Comparison of ENCODE assay signal across 12 mouse cellular contexts in the genomic region with DNA sequence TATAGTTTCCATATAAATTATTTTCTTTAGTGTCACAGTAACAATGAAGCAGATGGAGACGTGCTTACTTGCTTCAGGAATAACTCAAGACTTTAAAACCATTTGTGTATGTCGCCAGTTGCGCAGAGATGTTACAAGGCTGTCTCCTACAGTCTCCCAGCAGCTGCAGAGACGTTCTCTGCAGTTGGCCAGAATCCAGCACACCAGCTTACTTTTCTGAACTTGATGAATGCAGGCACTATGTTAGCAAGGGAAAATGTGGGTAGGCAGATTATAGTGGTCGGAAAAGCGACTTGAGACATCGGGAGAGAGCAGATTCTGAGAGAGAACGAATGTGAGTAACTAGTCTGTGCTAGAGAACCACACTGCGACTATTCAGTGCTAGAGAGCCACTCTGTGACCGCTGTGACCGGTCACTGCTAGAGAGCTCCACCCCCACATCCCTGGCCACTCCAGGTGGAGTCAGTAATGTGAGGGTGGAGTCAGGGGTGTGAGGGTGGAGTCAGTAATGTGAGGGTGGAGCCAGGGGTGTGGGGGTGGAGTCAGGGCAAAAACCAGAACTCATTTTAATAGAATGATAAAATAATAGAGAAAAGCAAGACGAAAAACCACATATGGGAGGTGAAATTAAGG. TPM values are rescaled to one million over a fixed set of nuclear protein-coding genes. Genes with fewer than 3 reads are reported as not detected.
DNase-seq lines count a peak whose midpoint lies in the region; ATAC-seq and TF ChIP-seq lines count a peak whose summit lies in the region.
"Had no signal": no experiment of that assay in that cellular context is flagged by ENCODE, and none has a peak within 500 bp of the region (broad histone marks: within the 10 kb centered on the region; RNA-seq: fewer than 3 reads in every experiment).

No protein-coding gene starts in this region.

- no peak overlapping the region for H3K27ac ChIP-seq in heart, embryonic 12.5 days (ENCODE audit: poor library complexity, severe bottlenecking)
- no peak overlapping the region for H3K27ac ChIP-seq in midbrain, postnatal 0 days (ENCODE audit: low read depth, low read length)
- no peak overlapping the region for H3K27ac ChIP-seq in midbrain, embryonic 11.5 days (ENCODE audit: low read depth, low read length)
- H3K27ac ChIP-seq in limb, embryonic 14.5 days (replicated peaks; ENCODE audit: low read depth, low read length), result no peak overlapping the region
- no peak overlapping the region for H3K27ac ChIP-seq in stomach, postnatal 0 days (replicated peaks)

- TF ChIP-seq EP300 in stomach, postnatal 0 days (optimal IDR thresholded peaks at IDR 0.05), result no peak

- H3K4me1 ChIP-seq in heart, embryonic 12.5 days (replicated peaks), result peaks cover 18% of the 10 kb centered on the region
- H3K4me1 ChIP-seq in midbrain, postnatal 0 days (ENCODE audit: insufficient read depth, low read length), result peaks cover 3% of the 10 kb centered on the region; the same call in 1 of the 2 replicates
- H3K4me1 ChIP-seq in midbrain, embryonic 11.5 days (ENCODE audit: control insufficient read depth, insufficient read depth, low read length), result no peaks in the 10 kb centered on the region; the same call in 1 of the 2 replicates
- peaks cover 24% of the 10 kb centered on the region for H3K4me1 ChIP-seq in limb, embryonic 14.5 days (ENCODE audit: control insufficient read depth, insufficient read depth, low read length)
- H3K4me1 ChIP-seq in stomach, postnatal 0 days (replicated peaks; ENCODE audit: control insufficient read depth, insufficient read depth), result no peaks in the 10 kb centered on the region

- no peak for TF ChIP-seq POLR2A in limb, embryonic 14.5 days (IDR thresholded peaks at IDR 0.05; ENCODE audit: borderline replicate concordance, extremely low read depth, insufficient read depth, insufficient read length)

- H3K4me2 ChIP-seq in heart, embryonic 12.5 days, result peak overlapping the region; percentile 18
- no peak overlapping the region for H3K4me2 ChIP-seq in midbrain, postnatal 0 days (ENCODE audit: low read depth, low read length, poor library complexity, severe bottlenecking)
- no peak overlapping the region for H3K4me2 ChIP-seq in midbrain, embryonic 11.5 days
- no peak overlapping the region for H3K4me2 ChIP-seq in limb, embryonic 14.5 days (replicated peaks; ENCODE audit: low read depth, low read length, severe bottlenecking)
- no peak overlapping the region for H3K4me2 ChIP-seq in stomach, postnatal 0 days (replicated peaks; ENCODE audit: low read depth)

- no peak overlapping the region for H3K4me3 ChIP-seq in heart, embryonic 12.5 days
- H3K4me3 ChIP-seq in midbrain, postnatal 0 days (ENCODE audit: low read depth, low read length), result no peak overlapping the region
- H3K4me3 ChIP-seq in midbrain, embryonic 11.5 days (ENCODE audit: low read depth, low read length), result no peak overlapping the region
- no peak overlapping the region for H3K4me3 ChIP-seq in limb, embryonic 14.5 days (replicated peaks; ENCODE audit: low read length)
- no peak overlapping the region for H3K4me3 ChIP-seq in stomach, postnatal 0 days (ENCODE audit: low read depth, low read length)

- WGBS in heart, embryonic 12.5 days, result 53% methylated on average over 12 of the region's 12 CpGs
- 65% methylated on average over 12 of the region's 12 CpGs for WGBS in midbrain, postnatal 0 days
- WGBS in midbrain, embryonic 11.5 days, result 62% methylated on average over 12 of the region's 12 CpGs
- WGBS in limb, embryonic 14.5 days, result 56% methylated on average over 12 of the region's 12 CpGs
- WGBS in stomach, postnatal 0 days, result 53% methylated on average over 12 of the region's 12 CpGs

- no peaks in the 10 kb centered on the region for H3K27me3 ChIP-seq in heart, embryonic 12.5 days (replicated peaks)
- no peaks in the 10 kb centered on the region for H3K27me3 ChIP-seq in midbrain, postnatal 0 days (ENCODE audit: insufficient read depth, low read length)
- H3K27me3 ChIP-seq in midbrain, embryonic 11.5 days (ENCODE audit: control insufficient read depth, insufficient read depth, low read length), result no peaks in the 10 kb centered on the region
- no peaks in the 10 kb centered on the region for H3K27me3 ChIP-seq in limb, embryonic 14.5 days (ENCODE audit: control insufficient read depth, insufficient read depth, low read length)
- no peaks in the 10 kb centered on the region for H3K27me3 ChIP-seq in stomach, postnatal 0 days (ENCODE audit: control insufficient read depth, insufficient read depth, low read length)

- no peak for TF ChIP-seq CTCF in midbrain, postnatal 0 days (IDR thresholded peaks at IDR 0.05)
- TF ChIP-seq CTCF in stomach, postnatal 0 days (IDR thresholded peaks at IDR 0.05; ENCODE audit: low read depth), result no peak

- ATAC-seq in heart, embryonic 12.5 days (ENCODE audit: insufficient number of reproducible peaks, low FRiP score), result no peak
- ATAC-seq in midbrain, postnatal 0 days (ENCODE audit: low FRiP score), result no peak
- ATAC-seq in midbrain, embryonic 11.5 days (ENCODE audit: low FRiP score), result no peak
- ATAC-seq in limb, embryonic 14.5 days (ENCODE audit: low FRiP score, low read depth), result peak; percentile 54; the same call in 1 of the 2 replicates
- 0 out of 2 replicates have a peak, but pooled peaks have one; percentile 48 for ATAC-seq in stomach, postnatal 0 days (ENCODE audit: low FRiP score, low TSS enrichment)
- ATAC-seq: CD4-positive, CD25-positive, alpha-beta regulatory T cell, adult 4 months had no signal

- no peaks in the 10 kb centered on the region for H3K9me3 ChIP-seq in heart, embryonic 12.5 days (replicated peaks)
- H3K9me3 ChIP-seq in midbrain, postnatal 0 days (ENCODE audit: low read length), result no peaks in the 10 kb centered on the region
- no peaks in the 10 kb centered on the region for H3K9me3 ChIP-seq in midbrain, embryonic 11.5 days (ENCODE audit: control insufficient read depth, low read length)
- no peaks in the 10 kb centered on the region for H3K9me3 ChIP-seq in limb, embryonic 14.5 days (ENCODE audit: control insufficient read depth, low read length)
- H3K9me3 ChIP-seq in stomach, postnatal 0 days (ENCODE audit: control insufficient read depth, low read length), result no peaks in the 10 kb centered on the region

- no peak for DNase-seq in heart, adult 8-10 months (ENCODE audit: low spot score)
- DNase-seq in midbrain, postnatal 0 days (ENCODE audit: low spot score), result peak; percentile 35
- no peak for DNase-seq in midbrain, embryonic 11.5 days (ENCODE audit: low spot score, missing footprints)
- peak; percentile 54 for DNase-seq in limb, embryonic 14.5 days (ENCODE audit: low spot score)
- DNase-seq in stomach, postnatal 0 days (ENCODE audit: low spot score), result no peak
- DNase-seq in right cerebral cortex, postnatal 14 days, result no peak
- DNase-seq: cerebellum, adult 9-10 months; kidney, adult 11 months; kidney, postnatal 14 days; left cerebral cortex, postnatal 4 days had no signal

- H3K9ac ChIP-seq in heart, embryonic 12.5 days, result no peak overlapping the region
- H3K9ac ChIP-seq in midbrain, postnatal 0 days (replicated peaks; ENCODE audit: low read length, poor library complexity, severe bottlenecking), result no peak overlapping the region
- H3K9ac ChIP-seq in midbrain, embryonic 11.5 days (ENCODE audit: low read length), result no peak overlapping the region
- no peak overlapping the region for H3K9ac ChIP-seq in limb, embryonic 14.5 days (ENCODE audit: low read depth, low read length, severe bottlenecking)
- H3K9ac ChIP-seq in stomach, postnatal 0 days (ENCODE audit: low read length), result no peak overlapping the region

- no peaks in the 10 kb centered on the region for H3K36me3 ChIP-seq in heart, embryonic 12.5 days
- H3K36me3 ChIP-seq in midbrain, postnatal 0 days (ENCODE audit: insufficient read depth, low read length), result no peaks in the 10 kb centered on the region
- no peaks in the 10 kb centered on the region for H3K36me3 ChIP-seq in midbrain, embryonic 11.5 days (ENCODE audit: control insufficient read depth, insufficient read depth, low read length)
- H3K36me3 ChIP-seq in limb, embryonic 14.5 days (ENCODE audit: control insufficient read depth, insufficient read depth, low read length), result no peaks in the 10 kb centered on the region
- H3K36me3 ChIP-seq in stomach, postnatal 0 days (ENCODE audit: control insufficient read depth, insufficient read depth, low read length), result no peaks in the 10 kb centered on the region

RNA-seq across cellular contexts. Expression of a gene that starts 26.5 kb away (rescaled TPM):
- polyA plus RNA-seq in heart, embryonic 12.5 days (2016; fragmentation: Nextera tagmentation; extraction: Ambion mirVana), result 76.0 and 79.1 TPM in 2 replicates
- total RNA-seq in heart, adult 8-10 months (2022), result 10 to 100 TPM; 47.1 to 54.5 (median 48.3) TPM
- total RNA-seq in midbrain, postnatal 0 days (2014; rRNA removed), result 27.7 and 30.7 TPM in 2 replicates
- polyA plus RNA-seq in midbrain, postnatal 0 days (2015; fragmentation: Nextera tagmentation; extraction: Ambion mirVana), result 35.0 and 41.7 TPM in 2 replicates
- 101 and 105 TPM in 2 replicates for polyA plus RNA-seq in midbrain, embryonic 11.5 days (2014; fragmentation: Nextera tagmentation; extraction: Ambion mirVana)
- polyA plus RNA-seq in limb, embryonic 14.5 days (2012; rRNA removed), result 46.3 and 51.4 TPM in 2 replicates
- 93.7 and 104 TPM in 2 replicates for polyA plus RNA-seq in limb, embryonic 14.5 days (2014; fragmentation: Nextera tagmentation; extraction: Ambion mirVana)
- polyA plus RNA-seq in stomach, postnatal 0 days (2015; fragmentation: Nextera tagmentation; extraction: Ambion mirVana), result 44.1 and 47.4 TPM in 2 replicates

Comparison
In these comparisons a context has a peak if more than half of its experiments do, and no peak if none do; other contexts are left out.
1. DNase-seq: peak in midbrain, postnatal 0 days (single experiment) and limb, embryonic 14.5 days (single experiment); none in heart, adult 8-10 months (single experiment), midbrain, embryonic 11.5 days (single experiment), stomach, postnatal 0 days (single experiment) and right cerebral cortex, postnatal 14 days (single experiment).
2. ATAC-seq: peak in limb, embryonic 14.5 days (single experiment) and stomach, postnatal 0 days (single experiment); none in heart, embryonic 12.5 days (single experiment), midbrain, postnatal 0 days (single experiment) and midbrain, embryonic 11.5 days (single experiment).